Mouse (Mus musculus) neural tube, embryonic 11.5 days (tissue): ENCODE data around the gene Gadd45g. TPM values are rescaled to one million over a fixed set of nuclear protein-coding genes. Genes with fewer than 3 reads are reported as not detected.

Source experiments
- ATAC-seq: fragments of 200-750 bp; cut with Nextera tagmentation; 2 replicates; pipeline ENCODE4 v1.8.0; 2017; ENCODE audit warnings: moderate number of reproducible peaks, mild to moderate bottlenecking, moderate TSS enrichment, moderate library complexity; ENCODE audit not compliant: insufficient read depth, low FRiP score, low TSS enrichment
- DNase-seq: peaks from one replicate; pipeline ENCODE4 v3.0.0-alpha.2; 2015; ENCODE audit warnings: low spot score
- H3K27ac ChIP-seq: fragments of 300-500 bp; sonication (generic); 2 replicates; pipeline ENCODE4 v1.5.1; 2014; ENCODE audit warnings: low read depth, mild to moderate bottlenecking, low read length
- H3K27me3 ChIP-seq: fragments of 300-500 bp; sonication (generic); 2 replicates; pipeline ENCODE4 v1.6.1; 2014; ENCODE audit warnings: mild to moderate bottlenecking, low read length, mixed read lengths; ENCODE audit not compliant: control insufficient read depth, insufficient read depth
- H3K36me3 ChIP-seq: fragments of 300-500 bp; sonication (generic); 2 replicates; pipeline ENCODE4 v1.6.1; 2014; ENCODE audit warnings: mild to moderate bottlenecking, low read length, moderate library complexity, mixed read lengths; ENCODE audit not compliant: control insufficient read depth, insufficient read depth
- H3K4me1 ChIP-seq: fragments of 300-500 bp; sonication (generic); 2 replicates; pipeline ENCODE4 v1.6.1; 2014; ENCODE audit warnings: low read length, mixed read lengths; ENCODE audit not compliant: control insufficient read depth, insufficient read depth
- H3K4me2 ChIP-seq: fragments of 300-500 bp; sonication (generic); 2 replicates; pipeline ENCODE4 v1.6.1; 2014; ENCODE audit warnings: low read depth, mild to moderate bottlenecking, moderate library complexity
- H3K4me3 ChIP-seq: fragments of 300-500 bp; sonication (generic); 2 replicates; pipeline ENCODE4 v1.5.1; 2014; ENCODE audit warnings: low read depth, low read length
- H3K9ac ChIP-seq: fragments of 300-500 bp; sonication (generic); 2 replicates; pipeline ENCODE4 v1.6.1; 2014; ENCODE audit warnings: mild to moderate bottlenecking, low read length
- H3K9me3 ChIP-seq: fragments of 300-500 bp; sonication (generic); 2 replicates; pipeline ENCODE4 v1.6.1; 2016; ENCODE audit warnings: low read length; ENCODE audit not compliant: control insufficient read depth
- WGBS: fragments of 180-500 bp; shearing (Covaris S2); extraction: QIAGEN DNeasy Blood & Tissue Kit; methylation state at CpG from one replicate; pipeline ENCODE4 v1.1.7; 2014; 5-methylcytosine and 5-hydroxymethylcytosine counted together
- polyA plus RNA-seq: library from polyadenylated mRNA; unstranded; fragments of >200 nt; fragmentation: Nextera tagmentation; extraction: Ambion mirVana; gene quantifications from 2 replicates; pipeline ENCODE4 v1.2.1, GENCODE M21; 2014

The Gadd45g gene
- polyA plus RNA-seq, 1 experiment from 2014 or later: 170 TPM

DNA sequence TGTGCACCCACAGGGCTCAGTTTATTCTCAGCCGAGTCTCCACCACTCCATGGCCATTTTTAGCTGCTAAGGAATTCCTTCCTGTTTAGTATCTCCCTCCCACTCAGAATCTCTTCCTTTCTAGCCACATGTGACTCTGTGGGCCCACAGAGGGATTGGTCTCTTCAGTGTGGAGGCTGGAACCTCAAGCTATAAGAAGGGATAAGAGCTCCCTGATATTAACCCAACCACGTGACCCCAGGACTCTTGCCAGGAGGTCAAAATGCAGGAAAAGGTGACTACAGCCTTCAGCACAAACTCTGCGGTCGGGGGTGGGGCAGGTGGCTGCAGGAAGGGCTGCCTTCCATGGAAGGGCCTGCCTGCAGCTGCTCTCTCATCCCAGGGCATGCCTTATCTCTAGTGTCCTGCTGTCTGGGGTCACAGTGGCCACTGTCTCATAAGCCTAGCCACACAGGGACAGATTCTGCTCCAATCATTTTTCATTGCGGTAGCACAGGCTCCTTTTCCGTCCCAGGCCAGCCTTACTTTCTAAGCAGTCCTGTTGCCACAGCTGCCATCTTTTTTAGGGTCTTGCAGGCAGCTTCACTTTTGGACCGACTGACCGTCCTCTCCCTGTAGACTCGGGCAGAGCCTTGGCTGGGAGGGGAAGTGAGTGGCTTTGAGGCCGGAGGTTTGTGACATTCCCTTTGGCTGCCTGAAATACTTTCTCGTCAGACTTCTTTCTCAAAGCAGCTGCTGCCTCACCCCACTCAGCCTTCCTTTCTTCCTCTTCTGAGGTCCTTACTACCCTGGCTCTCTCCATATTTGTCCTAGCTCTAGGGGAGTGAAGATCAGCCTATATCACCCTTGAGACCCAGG lies 35.0 kb downstream of the Gadd45g start:
- no peaks in the 10 kb centered on the region for H3K27me3 ChIP-seq
- no peak overlapping the region for H3K4me3 ChIP-seq
- H3K4me2 ChIP-seq: no peak overlapping the region
- no peaks in the 10 kb centered on the region for H3K9me3 ChIP-seq
- DNase-seq (no peak), ATAC-seq (no peak)
- no peaks in the 10 kb centered on the region for H3K4me1 ChIP-seq
- H3K9ac ChIP-seq: no peak overlapping the region
- no peaks in the 10 kb centered on the region for H3K36me3 ChIP-seq
- no peak overlapping the region for H3K27ac ChIP-seq
- 70% methylated on average over 11 of the region's 11 CpGs for WGBS

DNA sequence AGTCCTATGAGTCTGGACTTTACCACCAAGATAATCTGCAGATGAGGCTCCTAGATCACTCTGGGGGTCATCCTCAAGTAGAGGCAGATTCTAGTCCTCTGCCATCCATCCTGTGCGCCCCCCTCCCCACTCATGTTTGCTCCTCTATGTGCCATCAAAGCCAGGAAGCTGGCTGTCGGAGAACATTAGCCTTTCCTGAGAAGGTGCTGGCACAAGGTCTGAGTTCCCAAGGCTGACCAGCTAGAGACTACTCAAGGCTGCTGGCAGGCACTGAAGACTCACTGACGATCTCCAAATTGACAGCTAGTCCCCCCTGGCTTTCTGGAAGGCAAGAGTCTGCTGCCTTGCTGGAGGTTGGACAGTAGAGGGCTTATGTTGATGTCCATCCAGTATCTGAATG lies 35.7 kb downstream of the Gadd45g start:
- WGBS: 84% methylated on average over 3 of the region's 3 CpGs
- H3K36me3 ChIP-seq: no peaks in the 10 kb centered on the region

DNA sequence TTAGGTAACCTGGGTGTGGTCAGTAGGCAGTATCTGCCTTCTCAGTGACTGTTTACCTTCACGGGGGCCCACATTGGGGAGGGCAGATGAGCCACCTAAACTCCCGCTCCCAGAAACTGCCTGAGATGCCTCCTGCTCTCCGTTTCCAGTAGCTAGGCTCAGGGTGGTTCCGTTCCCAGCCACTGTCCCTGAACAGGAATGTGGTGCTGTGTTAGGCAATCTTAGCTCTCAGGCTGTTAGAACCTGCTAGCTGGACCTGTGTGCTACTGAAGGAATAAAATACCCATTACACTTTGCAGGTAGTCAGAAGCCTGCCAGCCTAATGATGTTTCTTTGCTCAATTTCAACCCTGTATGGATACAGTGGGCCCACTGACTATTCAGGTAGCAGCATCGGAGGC lies 37.8 kb downstream of the Gadd45g start:
- ATAC-seq: no peak
- 64% methylated on average over 5 of the region's 5 CpGs for WGBS

More for the DNA sequence above, 35.7 kb downstream of the Gadd45g start:
- Histone ChIP-seq H3K27me3 (no peaks in the 10 kb centered on the region), H3K4me3 (no peak overlapping the region), H3K27ac (no peak overlapping the region), H3K4me1 (no peaks in the 10 kb centered on the region), H3K9me3 (no peaks in the 10 kb centered on the region), H3K9ac (no peak overlapping the region), H3K4me2 (no peak overlapping the region)
- DNase-seq: no peak
- ATAC-seq: no peak

DNA sequence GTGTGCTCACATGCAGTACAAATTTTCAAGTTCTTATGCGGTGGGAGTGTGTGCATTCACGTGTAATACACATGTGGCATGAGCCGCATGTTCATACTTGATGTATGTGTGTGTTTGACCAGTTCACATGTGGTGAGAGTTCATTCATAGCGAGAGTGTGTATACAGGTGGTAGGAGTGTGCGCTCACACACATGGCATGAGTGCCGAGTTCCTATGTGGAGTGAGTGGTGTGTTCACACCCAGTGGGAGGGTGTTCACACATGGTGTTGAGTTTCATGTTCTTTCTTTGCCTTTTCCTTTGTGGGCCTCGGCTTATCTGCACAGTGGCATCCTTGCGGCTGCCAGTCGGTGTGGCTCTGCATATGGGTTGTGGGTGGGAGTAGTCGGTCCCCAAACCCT lies 39.1 kb downstream of the Gadd45g start:
- DNase-seq (no peak), ATAC-seq (no peak)
- Histone ChIP-seq H3K27ac (no peak overlapping the region), H3K9ac (no peak overlapping the region), H3K4me3 (no peak overlapping the region), H3K4me1 (no peaks in the 10 kb centered on the region), H3K9me3 (no peaks in the 10 kb centered on the region), H3K36me3 (no peaks in the 10 kb centered on the region), H3K4me2 (no peak overlapping the region), H3K27me3 (no peaks in the 10 kb centered on the region)
- 90% methylated on average over 10 of the region's 10 CpGs for WGBS

More for the DNA sequence above, 37.8 kb downstream of the Gadd45g start:
- no peaks in the 10 kb centered on the region for H3K4me1 ChIP-seq
- no peak for DNase-seq
- H3K27ac ChIP-seq: no peak overlapping the region
- no peaks in the 10 kb centered on the region for H3K9me3 ChIP-seq
- H3K36me3 ChIP-seq: no peaks in the 10 kb centered on the region
- no peak overlapping the region for H3K4me2 ChIP-seq
- no peak overlapping the region for H3K9ac ChIP-seq
- no peak overlapping the region for H3K4me3 ChIP-seq
- no peaks in the 10 kb centered on the region for H3K27me3 ChIP-seq

DNA sequence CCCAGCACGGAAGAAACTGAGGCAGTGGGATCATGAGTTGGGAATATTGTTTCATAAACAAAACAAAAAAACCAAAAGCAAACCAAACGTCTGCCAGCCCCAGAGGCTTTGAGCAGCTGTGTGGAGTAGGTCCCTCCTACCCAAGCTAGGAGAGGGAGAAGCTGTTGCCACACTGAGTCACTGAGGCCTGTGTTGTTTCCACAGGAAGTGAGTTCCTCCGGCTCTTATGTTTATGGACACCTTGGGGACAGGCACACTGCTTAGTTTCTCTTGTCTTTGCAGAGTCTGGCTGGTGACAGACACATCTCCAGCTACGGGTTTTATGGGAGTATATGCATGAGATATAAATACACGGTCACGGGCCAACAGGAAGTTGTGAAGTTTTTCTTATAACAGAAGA lies 39.6 kb downstream of the Gadd45g start:
- Histone ChIP-seq H3K4me2 (no peak overlapping the region), H3K4me3 (no peak overlapping the region), H3K4me1 (no peaks in the 10 kb centered on the region), H3K9me3 (no peaks in the 10 kb centered on the region), H3K27me3 (no peaks in the 10 kb centered on the region), H3K9ac (no peak overlapping the region), H3K27ac (no peak overlapping the region), H3K36me3 (no peaks in the 10 kb centered on the region)
- DNase-seq (no peak), ATAC-seq (no peak)
- 82% methylated on average over 6 of the region's 6 CpGs for WGBS

DNA sequence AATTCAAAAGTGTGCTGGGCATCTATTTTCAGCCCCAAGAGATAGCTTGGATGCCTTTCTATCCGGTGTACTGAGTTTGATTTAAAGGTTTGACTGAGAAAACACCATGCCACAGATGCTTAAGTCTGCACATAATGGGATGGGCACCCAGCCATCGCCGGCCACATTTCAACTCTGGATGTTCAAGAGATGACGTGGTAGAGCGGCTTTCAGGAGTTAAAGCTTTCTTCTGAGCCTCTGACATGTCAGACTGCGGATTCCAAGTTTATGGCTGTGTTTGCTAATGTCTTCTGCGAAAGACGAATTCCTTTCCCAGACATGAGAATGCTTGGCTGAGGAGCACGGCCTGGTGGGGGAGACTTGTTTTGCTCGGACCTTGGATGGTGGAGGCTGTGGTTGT lies 40.2 kb downstream of the Gadd45g start:
- DNase-seq (no peak), ATAC-seq (no peak)
- H3K4me1 ChIP-seq: no peaks in the 10 kb centered on the region
- no peak overlapping the region for H3K9ac ChIP-seq
- H3K27me3 ChIP-seq: no peaks in the 10 kb centered on the region
- no peak overlapping the region for H3K27ac ChIP-seq
- WGBS: 83% methylated on average over 10 of the region's 10 CpGs
- no peak overlapping the region for H3K4me2 ChIP-seq
- H3K4me3 ChIP-seq: no peak overlapping the region
- no peaks in the 10 kb centered on the region for H3K36me3 ChIP-seq
- no peaks in the 10 kb centered on the region for H3K9me3 ChIP-seq

DNA sequence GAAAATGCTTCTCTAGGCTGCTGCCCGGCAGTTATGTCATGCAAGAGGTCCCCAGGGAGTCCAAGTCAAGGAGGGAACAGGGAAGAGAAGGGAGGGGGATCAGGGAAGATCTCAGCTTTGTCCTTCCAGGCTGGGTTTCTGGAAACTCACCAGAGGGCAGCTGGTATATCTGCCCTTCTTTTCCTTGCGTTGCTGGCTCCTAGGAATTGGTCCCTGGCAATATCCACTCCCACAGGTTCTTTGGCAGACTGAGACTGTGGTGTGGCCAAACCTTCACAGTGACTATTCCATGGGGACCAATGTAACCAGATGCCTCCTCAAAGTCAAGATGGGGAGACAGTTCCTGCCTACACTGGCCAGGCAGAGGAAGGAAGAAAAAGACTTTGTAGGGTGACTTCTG lies 41.9 kb downstream of the Gadd45g start:
- H3K4me2 ChIP-seq: no peak overlapping the region
- no peak overlapping the region for H3K4me3 ChIP-seq
- no peak overlapping the region for H3K27ac ChIP-seq
- H3K27me3 ChIP-seq: no peaks in the 10 kb centered on the region
- no peak overlapping the region for H3K9ac ChIP-seq
- no peaks in the 10 kb centered on the region for H3K36me3 ChIP-seq
- no peak for ATAC-seq
- no peaks in the 10 kb centered on the region for H3K4me1 ChIP-seq
- no peak for DNase-seq
- WGBS: 78% methylated on average over 2 of the region's 2 CpGs
- no peaks in the 10 kb centered on the region for H3K9me3 ChIP-seq

DNA sequence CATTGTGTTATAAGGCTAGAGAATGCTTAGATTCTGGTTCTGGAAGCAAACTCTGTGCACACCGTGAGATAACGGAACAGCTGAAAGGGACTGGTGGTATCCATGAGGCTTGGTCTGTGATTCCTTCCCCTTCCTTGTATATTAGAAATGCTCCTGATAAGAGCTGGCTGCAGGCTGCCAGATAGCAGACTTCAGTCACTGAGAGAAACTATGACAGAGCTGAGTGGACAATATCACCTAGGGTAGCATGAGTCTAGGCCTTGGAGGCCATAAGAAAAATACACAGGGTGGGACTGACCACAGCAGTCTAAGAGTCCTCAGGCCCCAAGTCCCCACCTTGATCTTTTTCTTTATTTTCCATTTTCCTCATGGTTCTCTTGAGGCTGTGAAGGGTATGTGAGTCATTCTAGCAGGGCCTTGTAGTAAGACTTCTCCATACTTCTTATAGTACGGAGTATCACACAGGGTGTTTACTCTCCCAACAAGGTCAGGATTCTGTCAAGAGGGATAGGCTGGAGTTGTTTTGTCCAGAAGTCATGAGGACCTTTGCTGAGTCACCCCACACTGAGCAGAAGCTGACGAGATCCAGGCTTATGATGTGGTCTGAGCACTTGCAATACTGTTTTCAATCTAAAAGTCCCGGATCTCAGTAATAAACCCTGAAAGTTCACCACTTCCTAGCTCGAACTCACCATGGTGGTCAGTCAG lies 45.5 kb downstream of the Gadd45g start:
- no peak for DNase-seq
- H3K4me2 ChIP-seq: no peak overlapping the region
- no peaks in the 10 kb centered on the region for H3K36me3 ChIP-seq
- H3K4me3 ChIP-seq: no peak overlapping the region
- H3K4me1 ChIP-seq: no peaks in the 10 kb centered on the region
- H3K9ac ChIP-seq: no peak overlapping the region
- ATAC-seq: no peak
- H3K9me3 ChIP-seq: no peaks in the 10 kb centered on the region
- no peak overlapping the region for H3K27ac ChIP-seq
- no peaks in the 10 kb centered on the region for H3K27me3 ChIP-seq
- 91% methylated on average over 6 of the region's 6 CpGs for WGBS

DNA sequence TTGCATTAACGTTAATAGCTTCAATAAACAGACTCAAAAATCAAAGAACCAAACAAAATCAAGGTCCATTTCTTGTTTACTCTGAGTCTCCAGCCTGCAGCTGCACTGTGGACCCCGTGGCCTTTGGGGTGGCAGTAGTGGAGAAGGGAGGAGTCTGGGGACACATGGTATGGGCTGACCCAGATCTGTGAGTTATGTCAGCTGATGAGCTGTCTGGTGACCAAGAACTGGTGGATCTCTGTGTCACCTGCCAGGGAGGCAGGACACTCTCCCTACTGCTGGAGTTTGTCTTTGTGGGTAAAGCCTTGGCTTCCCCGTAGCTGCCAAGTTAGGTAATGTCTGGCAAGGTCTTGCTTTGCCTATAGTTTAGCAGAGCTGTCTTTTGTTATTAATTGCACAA lies 51.1 kb downstream of the Gadd45g start:
- Histone ChIP-seq H3K36me3 (no peaks in the 10 kb centered on the region), H3K9ac (no peak overlapping the region), H3K9me3 (no peaks in the 10 kb centered on the region), H3K27me3 (no peaks in the 10 kb centered on the region), H3K4me2 (no peak overlapping the region), H3K4me3 (no peak overlapping the region), H3K27ac (no peak overlapping the region), H3K4me1 (no peaks in the 10 kb centered on the region; the same call in 1 of the 2 replicates)
- DNase-seq (no peak), ATAC-seq (no peak)
- WGBS: 88% methylated on average over 3 of the region's 3 CpGs
